Mouse (Mus musculus) cortical plate, adult 2 months (tissue): Measurements from ENCODE around the gene Slc47a2. TPM values are rescaled to one million over a fixed set of nuclear protein-coding genes. Genes with fewer than 3 reads are reported as not detected.

ENCODE experiments used
- H3K27ac ChIP-seq: fragments of 200-500 bp; 2 replicates; pipeline ENCODE4 v1.5.1; 2012; ENCODE audit warnings: low read length, control low read depth, inconsistent platforms; ENCODE audit not compliant: insufficient read depth
- H3K4me1 ChIP-seq: fragments of 200-500 bp; 2 replicates; pipeline ENCODE4 v1.6.1; 2011; ENCODE audit warnings: low read length; ENCODE audit not compliant: control insufficient read depth, insufficient read depth
- H3K4me3 ChIP-seq: fragments of 200-500 bp; 2 replicates; pipeline ENCODE4 v1.5.1; 2011; ENCODE audit warnings: mild to moderate bottlenecking, low read length, control low read depth; ENCODE audit not compliant: insufficient read depth
- CTCF ChIP-seq: fragments of 200-500 bp; IDR thresholded peaks from 2 replicates; pipeline ENCODE4 v1.5.1; 2011; ENCODE audit warnings: mild to moderate bottlenecking, control low read depth, low read length; ENCODE audit not compliant: insufficient read depth; ENCODE audit errors: extremely low read depth
- POLR2A ChIP-seq: fragments of 200-500 bp; IDR thresholded peaks from 2 replicates; pipeline ENCODE4 v1.6.1; 2011; ENCODE audit warnings: mild to moderate bottlenecking, low read length, control low read depth; ENCODE audit not compliant: insufficient read depth; ENCODE audit errors: extremely low read depth
- polyA plus RNA-seq: library from polyadenylated mRNA; depleted of rRNA; stranded (reverse); fragments of >200 nt; gene quantifications from 2 replicates; pipeline ENCODE4 v1.2.3, GENCODE M21; 2012; rRNA removed

The Slc47a2 gene
- 0.06 and 0.23 TPM in 2 replicates for polyA plus RNA-seq

- H3K4me1 ChIP-seq, result no peaks in the 10 kb centered on the region
- TF ChIP-seq CTCF (peak; percentile 19; the same call in 1 of the 2 replicates), POLR2A (no peak)
- no peak within 1 kb of the TSS for H3K4me3 ChIP-seq
- no peak within 1 kb of the TSS for H3K27ac ChIP-seq
These were observed at the start of gene Slc47a2 for GRCm38 (mm10) chr11:61342505-61343420. Gene Slc47a2, minus strand, starts transcription at chr11:61342860.

GRCm38 (mm10) chr11:61388936-61389335, 46.3 kb upstream of the Slc47a2 start:
- Histone ChIP-seq H3K27ac (no peak overlapping the region), H3K4me3 (no peak overlapping the region), H3K4me1 (no peaks in the 10 kb centered on the region)
- TF ChIP-seq POLR2A, result no peak
- TF ChIP-seq CTCF, result no peak

GRCm38 (mm10) chr11:61388012-61388411, 45.4 kb upstream of the Slc47a2 start:
- TF ChIP-seq CTCF (peak; percentile 24), POLR2A (no peak)
- Histone ChIP-seq H3K27ac (no peak overlapping the region), H3K4me1 (no peaks in the 10 kb centered on the region)

GRCm38 (mm10) chr11:61387233-61387632, 44.6 kb upstream of the Slc47a2 start:
- H3K4me3 ChIP-seq, result no peak overlapping the region
- TF ChIP-seq POLR2A, result no peak
- no peak for TF ChIP-seq CTCF
- no peaks in the 10 kb centered on the region for H3K4me1 ChIP-seq
- no peak overlapping the region for H3K27ac ChIP-seq

More at GRCm38 (mm10) chr11:61388012-61388411, 45.4 kb upstream of the Slc47a2 start:
- H3K4me3 ChIP-seq, result no peak overlapping the region

GRCm38 (mm10) chr11:61385725-61386124, 43.1 kb upstream of the Slc47a2 start:
- Histone ChIP-seq H3K4me1 (no peaks in the 10 kb centered on the region), H3K4me3 (no peak overlapping the region), H3K27ac (no peak overlapping the region)
- TF ChIP-seq POLR2A (no peak), CTCF (no peak)

GRCm38 (mm10) chr11:61381272-61381671, 38.6 kb upstream of the Slc47a2 start:
- H3K4me3 ChIP-seq, result no peak overlapping the region
- no peaks in the 10 kb centered on the region for H3K4me1 ChIP-seq
- H3K27ac ChIP-seq, result no peak overlapping the region
- TF ChIP-seq CTCF, result no peak
- TF ChIP-seq POLR2A, result no peak

- TF ChIP-seq POLR2A (no peak), CTCF (no peak)
- no peak overlapping the region for H3K27ac ChIP-seq
- no peaks in the 10 kb centered on the region for H3K4me1 ChIP-seq
- no peak overlapping the region for H3K4me3 ChIP-seq
These were observed 36.0 kb upstream of the Slc47a2 start for GRCm38 (mm10) chr11:61378651-61379050.

GRCm38 (mm10) chr11:61377881-61378613, 35.4 kb upstream of the Slc47a2 start, which contains the start of gene Slc47a1:
Gene Slc47a1, minus strand, starts transcription at chr11:61378345.
- Histone ChIP-seq H3K27ac (no peak within 1 kb of the TSS), H3K4me3 (no peak within 1 kb of the TSS), H3K4me1 (no peaks in the 10 kb centered on the region)
- TF ChIP-seq CTCF (no peak), POLR2A (no peak)

- Histone ChIP-seq H3K4me1 (no peaks in the 10 kb centered on the region), H3K4me3 (no peak overlapping the region), H3K27ac (no peak overlapping the region)
- TF ChIP-seq POLR2A, result no peak
- TF ChIP-seq CTCF, result no peak
These were observed 26.0 kb upstream of the Slc47a2 start for GRCm38 (mm10) chr11:61368668-61369067.
